Mouse (Mus musculus) yolk sac, embryonic 10.5 days (tissue): ENCODE results near the gene Slc23a2.
A peak's percentile ranks its signal among the peaks of the same experiment; 100 is the strongest.

ENCODE experiments used
- DNase-seq: peaks from one replicate; pipeline ENCODE4 v3.0.0-alpha.2; 2017; ENCODE audit warnings: low spot score

Gene Slc23a2

GRCm38 (mm10) chr2:132144971-132145691 lies at the start of gene Slc23a2:
Slc23a2 (minus strand) TSS chr2:132145108.
- peak; percentile 22 for DNase-seq

DNA sequence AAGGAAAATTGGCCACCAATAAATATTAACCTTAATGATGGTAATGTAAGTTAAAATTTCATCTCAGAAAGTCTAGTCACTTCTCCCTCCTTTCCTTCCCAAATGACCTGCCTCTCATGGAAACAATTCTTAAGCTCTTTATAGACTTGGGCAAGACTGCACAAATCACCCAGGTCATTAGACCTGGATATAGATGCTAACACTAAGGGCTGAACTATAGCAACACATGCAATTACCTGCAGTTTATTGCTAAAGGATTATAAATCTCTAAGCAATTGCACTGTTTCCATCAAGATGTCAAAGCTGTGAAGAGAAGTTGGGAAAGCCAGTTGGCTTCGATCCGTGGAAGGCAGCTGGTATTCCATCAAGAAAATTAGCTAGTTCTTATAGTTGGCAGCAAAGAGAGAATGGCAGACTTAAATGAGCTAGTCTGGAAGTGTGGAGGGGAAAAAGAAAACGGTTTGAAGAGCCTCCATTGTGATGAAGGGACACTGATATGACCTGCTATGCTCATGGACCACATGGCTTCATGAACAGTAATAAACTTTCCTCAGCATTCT lies 45.8 kb upstream of the Slc23a2 start:
- DNase-seq = no peak

DNA sequence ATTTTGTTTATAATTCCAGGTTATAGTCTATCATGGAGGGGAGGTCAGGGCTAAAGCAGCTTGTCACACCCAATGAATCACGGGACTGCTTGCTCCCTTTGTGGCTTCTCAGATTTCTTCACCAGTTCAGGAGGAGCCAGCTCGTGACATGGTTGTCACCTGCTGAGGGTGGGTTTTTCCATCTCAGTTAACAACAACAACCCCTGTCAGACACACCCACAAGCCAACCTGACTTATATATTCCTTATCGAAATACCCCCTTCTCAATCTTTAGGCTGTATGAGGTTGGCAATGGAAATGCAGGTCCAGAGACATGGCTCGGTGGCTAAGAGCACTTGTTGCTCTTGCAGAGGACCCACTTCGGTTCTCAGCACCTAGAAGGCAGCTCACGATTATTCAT lies 39.0 kb upstream of the Slc23a2 start:
- DNase-seq = no peak

DNA sequence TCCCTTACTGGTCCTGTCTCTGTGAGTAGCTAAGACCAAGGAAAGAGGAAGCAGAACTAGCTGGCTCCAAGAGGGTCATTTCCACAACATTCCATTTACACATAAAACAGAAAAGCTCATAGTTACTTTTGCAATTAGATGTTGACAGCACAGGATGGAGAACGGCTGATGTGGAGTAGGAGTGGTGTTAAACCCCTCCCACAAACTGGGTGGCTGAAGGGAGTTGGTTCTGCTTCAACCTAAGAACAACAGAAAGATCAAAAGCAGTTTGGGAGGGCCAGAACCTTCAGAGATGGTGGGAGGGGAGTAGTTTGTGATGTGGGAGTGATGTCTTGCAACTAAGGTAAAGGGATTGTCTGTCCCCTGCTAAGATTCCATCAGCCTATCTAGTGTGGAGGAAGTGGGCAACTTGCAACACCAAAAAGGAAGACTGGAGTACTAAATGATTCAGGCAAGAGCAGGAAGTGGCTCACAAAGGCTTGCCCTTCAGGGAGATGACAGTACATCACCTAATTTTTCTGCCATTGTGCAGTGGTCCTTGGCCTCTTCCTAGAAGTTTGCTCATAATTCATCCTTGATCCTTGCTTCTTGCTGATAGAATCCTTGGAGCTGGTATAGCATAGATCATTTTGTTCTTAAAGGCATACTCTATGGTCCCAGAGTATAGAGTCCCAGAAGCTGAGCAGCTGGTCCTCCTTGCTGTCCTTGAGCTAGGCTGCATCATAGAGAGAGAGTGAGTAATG lies 35.7 kb upstream of the Slc23a2 start:
- no peak for DNase-seq

DNA sequence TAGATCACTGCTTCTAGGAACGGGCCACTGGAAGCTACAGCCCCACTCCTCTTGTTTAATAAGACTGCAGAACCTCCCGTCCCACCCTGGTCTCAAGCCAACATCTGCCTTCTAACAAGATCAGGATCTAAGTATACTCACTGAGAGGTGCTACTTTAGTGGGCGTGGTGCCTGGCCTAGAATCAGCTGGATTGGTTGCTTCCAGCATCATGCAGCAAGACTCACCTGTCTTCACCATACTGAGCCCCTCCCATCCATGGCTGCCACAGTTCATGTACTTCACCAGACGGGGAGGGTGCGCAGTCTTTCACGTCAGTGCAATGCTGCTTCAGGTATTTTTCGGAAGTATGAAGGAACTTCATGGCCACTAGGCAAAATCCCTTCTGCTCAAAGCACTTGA lies 34.5 kb upstream of the Slc23a2 start:
- no peak for DNase-seq

- no peak for DNase-seq
These were observed 32.5 kb upstream of the Slc23a2 start for GRCm38 (mm10) chr2:132177406-132177805.

DNA sequence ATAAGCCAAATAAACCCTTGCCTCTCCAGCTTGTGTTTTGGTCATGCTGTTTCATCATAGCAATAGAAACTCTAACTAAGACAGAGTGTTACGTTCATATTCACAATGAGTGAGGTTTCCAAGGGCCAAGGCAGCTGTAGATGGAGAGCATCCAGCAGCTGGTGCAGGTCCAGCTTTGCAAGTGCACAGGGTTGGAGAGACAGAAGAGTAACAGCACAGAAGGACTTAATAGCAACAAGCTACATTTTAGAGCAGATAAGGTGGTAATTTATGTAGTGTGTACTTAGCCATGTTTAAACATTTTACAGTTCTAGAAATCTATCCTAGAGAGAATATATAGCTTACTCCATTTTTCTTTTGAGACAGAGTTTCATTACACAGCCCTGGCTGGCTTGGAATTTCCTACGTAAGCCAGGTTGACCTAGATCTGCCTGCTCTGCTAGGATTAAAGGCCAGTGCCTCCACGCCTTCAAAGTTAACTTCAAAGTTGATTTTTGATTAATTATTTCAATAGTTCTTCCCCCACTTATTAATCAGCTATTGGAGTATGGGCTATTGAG lies 31.5 kb upstream of the Slc23a2 start:
- DNase-seq = no peak

DNA sequence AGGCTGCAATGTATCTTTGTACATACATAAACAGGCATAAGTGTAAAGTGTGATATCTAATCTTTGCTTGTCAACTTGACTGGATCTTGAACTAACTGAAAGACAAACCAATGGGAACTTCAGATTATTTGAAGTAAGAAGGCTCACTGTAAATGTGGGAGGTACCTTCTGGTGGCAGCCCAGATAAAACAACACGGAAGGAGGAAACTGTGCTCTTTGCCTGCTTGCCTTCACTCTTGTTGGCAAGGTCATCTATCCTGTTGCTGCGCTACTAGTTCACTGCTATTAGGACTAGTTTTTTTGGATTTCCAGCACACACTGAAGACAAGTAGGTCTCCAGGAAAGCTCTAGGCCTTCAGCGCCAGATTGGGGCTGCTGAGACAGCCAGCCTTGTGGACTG lies 29.1 kb upstream of the Slc23a2 start:
- DNase-seq = no peak

GRCm38 (mm10) chr2:132171939-132172338 lies 27.0 kb upstream of the Slc23a2 start:
- DNase-seq = no peak

GRCm38 (mm10) chr2:132169150-132169549 lies 24.2 kb upstream of the Slc23a2 start:
- DNase-seq = no peak

GRCm38 (mm10) chr2:132163626-132164025 lies 18.7 kb upstream of the Slc23a2 start:
- DNase-seq = no peak

GRCm38 (mm10) chr2:132157482-132157881 lies 12.6 kb upstream of the Slc23a2 start:
- DNase-seq = no peak

- no peak for DNase-seq
These were observed 7.8 kb upstream of the Slc23a2 start for GRCm38 (mm10) chr2:132152670-132153069.

- DNase-seq = no peak
These were observed 6.7 kb upstream of the Slc23a2 start for GRCm38 (mm10) chr2:132151592-132151991.

- DNase-seq = no peak
These were observed 6.0 kb upstream of the Slc23a2 start for GRCm38 (mm10) chr2:132150926-132151325.

GRCm38 (mm10) chr2:132146502-132146901 lies 1.6 kb upstream of the Slc23a2 start:
- DNase-seq = no peak

DNA sequence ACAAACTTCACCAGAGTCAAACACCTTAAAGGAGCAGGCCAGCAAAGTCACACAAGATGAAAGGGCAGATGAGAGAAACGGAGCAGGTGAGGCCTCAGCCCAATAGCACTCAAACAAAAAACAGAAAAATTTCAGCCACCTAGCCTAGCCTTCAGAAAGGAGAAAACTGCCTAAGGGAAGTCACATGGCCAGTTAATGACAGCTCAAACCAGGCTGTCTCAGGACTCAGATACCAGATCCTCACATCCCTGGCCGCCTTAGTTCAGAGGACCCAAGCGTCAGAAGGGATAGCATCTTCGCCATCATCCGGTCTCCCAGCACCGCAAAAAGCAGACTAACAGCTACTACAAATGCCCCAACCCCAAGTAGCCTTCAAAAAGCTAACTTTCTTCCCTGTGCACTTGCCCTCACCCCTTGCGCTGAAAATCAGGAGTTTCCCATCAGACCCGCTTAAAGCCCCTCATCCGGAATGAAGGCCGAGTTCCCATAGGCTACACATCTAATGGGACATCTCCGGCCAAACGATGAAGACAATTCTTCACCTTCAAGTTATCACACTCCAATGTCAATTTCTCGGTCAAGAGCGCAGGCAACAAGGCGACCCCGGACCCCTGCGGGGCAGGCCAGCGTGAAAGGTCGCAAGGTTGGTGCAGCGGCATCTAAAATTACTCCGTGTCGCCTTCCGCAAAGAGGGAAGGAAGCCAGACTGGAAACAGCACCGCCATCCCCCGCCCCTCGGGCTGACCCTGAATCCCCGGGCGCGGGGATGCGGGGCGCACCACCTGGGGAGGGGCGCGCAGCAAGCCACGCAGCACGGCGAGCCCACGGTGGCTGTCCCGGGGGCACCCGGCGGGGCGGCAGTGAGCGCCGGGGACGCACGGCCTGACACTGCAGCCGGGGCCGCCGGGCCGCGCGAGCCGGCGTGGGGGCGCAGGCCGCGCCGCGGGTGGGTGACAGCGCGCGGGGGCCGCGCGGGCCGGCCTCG lies 673 bp downstream of the Slc23a2 start:
- DNase-seq = no peak

DNA sequence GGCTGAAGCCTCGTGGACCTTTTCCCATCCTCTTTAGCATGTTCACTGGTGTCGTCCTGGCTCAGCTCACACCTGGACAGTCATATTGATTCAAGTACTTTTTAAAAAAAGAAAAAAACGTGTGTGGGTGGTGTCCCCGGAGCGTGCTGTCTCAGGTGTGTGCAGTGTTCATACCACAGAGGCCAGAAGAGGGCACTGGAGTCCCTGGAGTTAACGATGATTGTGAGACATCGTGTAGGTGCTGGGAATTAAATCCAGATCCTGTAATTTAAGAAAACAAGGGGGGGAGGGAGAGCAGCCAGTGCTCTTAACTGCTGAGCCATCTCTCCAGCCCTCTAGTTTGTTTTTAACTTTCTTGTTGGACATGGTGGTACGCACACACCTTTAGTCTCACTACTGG lies 2.3 kb downstream of the Slc23a2 start:
- no peak for DNase-seq

- no peak for DNase-seq
These were observed 4.4 kb downstream of the Slc23a2 start for GRCm38 (mm10) chr2:132140536-132140935.

DNA sequence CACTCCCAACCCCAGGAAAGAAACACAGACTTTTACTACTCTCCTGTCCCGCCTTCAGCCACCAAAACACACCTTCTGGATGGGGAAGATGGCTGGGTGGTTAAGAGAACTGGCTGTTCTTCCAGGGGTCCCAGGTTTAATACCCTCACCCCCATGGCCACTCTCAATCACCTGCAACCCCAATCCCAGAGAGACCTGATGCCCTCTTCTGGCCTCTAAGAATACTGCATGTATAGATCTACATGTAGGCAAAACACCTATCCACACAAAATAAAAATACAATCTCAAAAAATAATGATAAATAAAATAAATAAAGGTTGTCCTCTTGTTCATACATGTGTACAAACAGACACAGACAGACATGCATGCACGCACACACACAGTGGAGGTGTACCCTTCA lies 5.8 kb downstream of the Slc23a2 start:
- DNase-seq = no peak

DNA sequence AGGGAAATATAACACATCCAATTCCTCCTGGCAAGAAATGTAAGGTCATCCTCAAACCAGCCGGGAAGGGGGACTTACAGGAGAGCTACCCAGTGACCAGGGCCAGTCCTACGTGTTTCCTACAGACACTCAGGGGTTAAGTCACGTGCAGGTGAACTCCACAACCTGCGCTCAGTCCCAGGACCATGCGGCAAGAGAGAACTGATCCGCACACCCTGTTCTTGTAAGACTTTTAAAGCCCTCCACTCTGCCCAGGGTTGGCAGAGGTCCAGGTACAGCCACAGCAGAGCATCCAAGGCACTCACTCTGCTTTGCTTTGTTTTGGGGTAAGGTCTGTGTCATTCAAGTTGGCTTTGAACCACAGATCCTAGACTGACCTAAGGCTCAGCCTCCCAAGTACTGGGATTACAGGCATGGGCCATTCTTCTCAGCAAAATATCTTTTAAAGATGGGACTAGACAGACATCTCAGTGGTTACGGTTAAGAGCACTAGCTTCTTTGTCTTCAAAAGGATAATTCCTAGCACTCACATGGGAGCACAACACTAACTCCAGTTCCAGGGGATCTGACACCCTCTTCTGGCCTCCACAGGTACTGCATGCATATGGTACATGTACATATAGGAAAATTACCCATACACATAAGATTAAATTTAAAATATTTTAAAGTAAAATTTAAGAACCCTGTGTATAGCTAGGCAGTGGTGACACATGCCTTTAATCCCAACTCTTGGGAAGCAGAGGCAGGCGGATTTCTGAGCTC lies 8.9 kb downstream of the Slc23a2 start:
- no peak for DNase-seq
